Mouse (Mus musculus) myocyte (in vitro differentiated cells): ENCODE data around the gene Acsl1. TPM values are rescaled to one million over a fixed set of nuclear protein-coding genes. Genes with fewer than 3 reads are reported as not detected.

Experiments
- H3K27me3 ChIP-seq: one replicate; pipeline ENCODE4 v1.6.1; 2011; ENCODE audit not compliant: control insufficient read depth, insufficient read depth, insufficient read length
- H3K36me3 ChIP-seq: one replicate; pipeline ENCODE4 v1.6.1; 2011; ENCODE audit not compliant: control insufficient read depth, insufficient read depth
- H3K4me2 ChIP-seq: one replicate; pipeline ENCODE4 v1.6.1; 2011; ENCODE audit warnings: low read depth, control low read depth
- H3K4me3 ChIP-seq: one replicate; pipeline ENCODE4 v1.5.1; 2011; ENCODE audit warnings: mild to moderate bottlenecking, control low read depth, moderate library complexity
- H3K79me2 ChIP-seq: one replicate; pipeline ENCODE4 v1.6.1; 2011; ENCODE audit not compliant: control insufficient read depth, insufficient read depth
- H3ac ChIP-seq: one replicate; pipeline ENCODE4 v1.6.1; 2011; ENCODE audit not compliant: control insufficient read depth, insufficient read length
- CEBPB ChIP-seq: IDR thresholded peaks from 2 replicates; pipeline ENCODE4 v1.6.1; 2011; ENCODE audit warnings: mild to moderate bottlenecking, moderate library complexity; ENCODE audit not compliant: poor library complexity, insufficient read depth, severe bottlenecking
- E2F4 ChIP-seq: IDR thresholded peaks from one replicate; pipeline ENCODE4 v1.6.1; 2011; ENCODE audit warnings: mild to moderate bottlenecking, control low read depth, moderate library complexity; ENCODE audit not compliant: insufficient read depth
- MAX ChIP-seq: IDR thresholded peaks from one replicate; pipeline ENCODE4 v1.6.1; 2011; ENCODE audit warnings: low read depth, mild to moderate bottlenecking, control low read depth
- MYOD1 ChIP-seq, 3 experiments: IDR thresholded peaks; one replicate each; pipeline ENCODE4 v1.6.1; 2011; ENCODE audit warnings: control low read depth in 2 of 3, low read depth in 2 of 3, mild to moderate bottlenecking in 2 of 3, moderate library complexity in 1 of 3; ENCODE audit not compliant: insufficient read length in 2 of 3, control insufficient read depth in 1 of 3
- MYOG ChIP-seq, 3 experiments: IDR thresholded peaks; one replicate each; pipeline ENCODE4 v1.6.1; 2011; ENCODE audit warnings: control low read depth in 2 of 3, low read depth in 2 of 3, mild to moderate bottlenecking in 2 of 3; ENCODE audit not compliant: insufficient read length in 2 of 3, control insufficient read depth in 1 of 3, insufficient read depth in 1 of 3
- POLR2A ChIP-seq: IDR thresholded peaks from one replicate; pipeline ENCODE4 v1.6.1; 2011; ENCODE audit warnings: low read depth, mild to moderate bottlenecking, control low read depth, moderate library complexity; ENCODE audit not compliant: insufficient read length
- POLR2AphosphoS2 ChIP-seq: IDR thresholded peaks from one replicate; pipeline ENCODE4 v1.6.1; 2011; ENCODE audit warnings: low read depth, control low read depth; ENCODE audit not compliant: insufficient read length
- REST ChIP-seq: IDR thresholded peaks from one replicate; pipeline ENCODE4 v1.6.1; 2011; ENCODE audit warnings: mild to moderate bottlenecking, control low read depth, moderate library complexity; ENCODE audit not compliant: insufficient read depth, insufficient read length
- SRF ChIP-seq: IDR thresholded peaks from one replicate; pipeline ENCODE4 v1.6.1; 2011; ENCODE audit warnings: low read depth; ENCODE audit not compliant: control insufficient read depth, insufficient read length
- TCF12 ChIP-seq: IDR thresholded peaks from one replicate; pipeline ENCODE4 v1.6.1; 2011; ENCODE audit warnings: mild to moderate bottlenecking, control low read depth; ENCODE audit not compliant: poor library complexity, insufficient read depth, severe bottlenecking
- TCF3 ChIP-seq: IDR thresholded peaks from one replicate; pipeline ENCODE4 v1.6.1; 2011; ENCODE audit warnings: low read depth, control low read depth; ENCODE audit not compliant: insufficient read length
- USF1 ChIP-seq: IDR thresholded peaks from one replicate; pipeline ENCODE4 v1.6.1; 2011; ENCODE audit warnings: low read depth, mild to moderate bottlenecking, control low read depth, moderate library complexity
- polyA plus RNA-seq: library from polyadenylated mRNA; unstranded; fragments of >200 nt; fragmentation: generic; extraction: Trizol; gene quantifications from one replicate; pipeline ENCODE4 v1.2.1, GENCODE M21; 2012; ENCODE audit warnings: missing spikeins

Acsl1 gene
- polyA plus RNA-seq, 1 experiment: 12.7 TPM

GRCm38 (mm10) chr8:46475404-46475803 is 4.6 kb downstream of the Acsl1 start:
- H3K36me3 ChIP-seq: no peaks in the 10 kb centered on the region
- H3K27me3 ChIP-seq: no peaks in the 10 kb centered on the region
- H3K79me2 ChIP-seq: no peaks in the 10 kb centered on the region
- TF ChIP-seq CEBPB (no peak), POLR2A (no peak), POLR2AphosphoS2 (no peak), MAX (no peak), TCF3 (no peak), SRF (no peak), E2F4 (no peak), MYOG (IDR thresholded peaks at IDR 0.05; ENCODE audit: control insufficient read depth in 1 of 3, insufficient read depth in 1 of 3, insufficient read length in 2 of 3, low read depth in 2 of 3) (no peak), TCF12 (no peak), MYOD1 (IDR thresholded peaks at IDR 0.05; ENCODE audit: control insufficient read depth in 1 of 3, insufficient read length in 2 of 3, low read depth in 2 of 3) (no peak), REST (no peak), USF1 (no peak)
- H3K4me3 ChIP-seq: no peak overlapping the region
- no peak overlapping the region for H3ac ChIP-seq
- no peak overlapping the region for H3K4me2 ChIP-seq

- Histone ChIP-seq H3K36me3 (no peaks in the 10 kb centered on the region), H3ac (no peak overlapping the region), H3K4me3 (no peak overlapping the region), H3K79me2 (no peaks in the 10 kb centered on the region), H3K4me2 (no peak overlapping the region), H3K27me3 (no peaks in the 10 kb centered on the region)
- TF ChIP-seq MAX: no peak
- no peak for TF ChIP-seq TCF3
- TF ChIP-seq REST: no peak
- no peak for TF ChIP-seq MYOG (IDR thresholded peaks at IDR 0.05; ENCODE audit: control insufficient read depth in 1 of 3, insufficient read depth in 1 of 3, insufficient read length in 2 of 3, low read depth in 2 of 3)
- TF ChIP-seq E2F4: no peak
- no peak for TF ChIP-seq SRF
- no peak for TF ChIP-seq CEBPB
- TF ChIP-seq TCF12: no peak
- no peak for TF ChIP-seq POLR2A
- no peak for TF ChIP-seq MYOD1 (IDR thresholded peaks at IDR 0.05; ENCODE audit: control insufficient read depth in 1 of 3, insufficient read length in 2 of 3, low read depth in 2 of 3)
- TF ChIP-seq POLR2AphosphoS2: no peak
- no peak for TF ChIP-seq USF1
Measured at GRCm38 (mm10) chr8:46475942-46476341, 5.1 kb downstream of the Acsl1 start.

- Histone ChIP-seq H3K79me2 (no peaks in the 10 kb centered on the region), H3K4me2 (no peak overlapping the region), H3K4me3 (no peak overlapping the region), H3K27me3 (no peaks in the 10 kb centered on the region), H3ac (no peak overlapping the region), H3K36me3 (no peaks in the 10 kb centered on the region)
- TF ChIP-seq MAX: no peak
- no peak for TF ChIP-seq POLR2A
- TF ChIP-seq TCF12: no peak
- TF ChIP-seq E2F4: no peak
- TF ChIP-seq CEBPB: no peak
- no peak for TF ChIP-seq MYOG (IDR thresholded peaks at IDR 0.05; ENCODE audit: control insufficient read depth in 1 of 3, insufficient read depth in 1 of 3, insufficient read length in 2 of 3, low read depth in 2 of 3)
- TF ChIP-seq MYOD1 (IDR thresholded peaks at IDR 0.05; ENCODE audit: control insufficient read depth in 1 of 3, insufficient read length in 2 of 3, low read depth in 2 of 3): no peak
- no peak for TF ChIP-seq POLR2AphosphoS2
- TF ChIP-seq REST: no peak
- no peak for TF ChIP-seq TCF3
- no peak for TF ChIP-seq SRF
- TF ChIP-seq USF1: no peak
Measured at GRCm38 (mm10) chr8:46477747-46478458, 7.1 kb downstream of the Acsl1 start.

DNA sequence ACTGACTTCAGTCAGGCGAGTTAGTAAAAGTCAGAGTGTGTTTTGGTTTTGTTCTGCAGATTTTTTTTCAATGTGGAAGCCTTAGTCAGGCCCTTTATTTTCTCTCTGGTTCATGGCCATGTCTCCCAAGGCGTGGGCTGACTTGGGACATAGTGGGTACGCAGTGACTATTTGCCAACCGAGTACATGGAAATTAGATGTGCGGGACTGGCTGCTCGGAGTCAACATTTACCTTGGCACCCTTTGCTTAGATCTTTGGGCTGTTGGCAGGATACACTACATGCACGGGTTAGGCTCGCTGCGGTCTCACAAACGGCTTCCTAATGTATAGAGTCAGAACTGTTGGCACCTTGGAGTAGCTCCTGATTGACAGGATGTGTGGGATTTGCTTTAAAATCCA is 7.9 kb downstream of the Acsl1 start:
- no peak overlapping the region for H3ac ChIP-seq
- TF ChIP-seq REST (no peak), E2F4 (no peak), MAX (no peak), MYOG (IDR thresholded peaks at IDR 0.05; ENCODE audit: control insufficient read depth in 1 of 3, insufficient read depth in 1 of 3, insufficient read length in 2 of 3, low read depth in 2 of 3) (no peak)
- H3K27me3 ChIP-seq: no peaks in the 10 kb centered on the region
- no peaks in the 10 kb centered on the region for H3K79me2 ChIP-seq
- no peak overlapping the region for H3K4me3 ChIP-seq
- no peaks in the 10 kb centered on the region for H3K36me3 ChIP-seq
- no peak overlapping the region for H3K4me2 ChIP-seq
